Mouse (Mus musculus): ENCODE results near the gene Mtcl1. TPM values are rescaled to one million over a fixed set of nuclear protein-coding genes. Genes with fewer than 3 reads are reported as not detected.

Gene Mtcl1
- polyA plus RNA-seq, 1 experiment from 2014 or later: 1.7 TPM

- no peak overlapping the region for H3K4me3 ChIP-seq (ENCODE audit: low read depth, low read length)
- DNase-seq (ENCODE audit: low spot score): no peak
- H3K9ac ChIP-seq (ENCODE audit: low read depth, low read length): no peak overlapping the region
- ATAC-seq (replicated peaks; ENCODE audit: low FRiP score): no peak
- WGBS: 72% methylated on average over 1 of the region's 1 CpGs
- H3K27ac ChIP-seq (ENCODE audit: low read depth, low read length): no peak overlapping the region
- H3K4me1 ChIP-seq (replicated peaks; ENCODE audit: control insufficient read depth, insufficient read depth, low read length): no peaks in the 10 kb centered on the region
- no peaks in the 10 kb centered on the region for H3K9me3 ChIP-seq (ENCODE audit: control insufficient read depth, low read length)
- H3K27me3 ChIP-seq (replicated peaks; ENCODE audit: control insufficient read depth, insufficient read depth, low read length): peaks cover 3% of the 10 kb centered on the region; the same call in 1 of the 2 replicates
- H3K4me2 ChIP-seq: no peak overlapping the region
- no peaks in the 10 kb centered on the region for H3K36me3 ChIP-seq (ENCODE audit: control insufficient read depth, insufficient read depth, low read length)
Observed at GRCm38 (mm10) chr17:66457278-66457677, 7.7 kb upstream of the Mtcl1 start.

DNA sequence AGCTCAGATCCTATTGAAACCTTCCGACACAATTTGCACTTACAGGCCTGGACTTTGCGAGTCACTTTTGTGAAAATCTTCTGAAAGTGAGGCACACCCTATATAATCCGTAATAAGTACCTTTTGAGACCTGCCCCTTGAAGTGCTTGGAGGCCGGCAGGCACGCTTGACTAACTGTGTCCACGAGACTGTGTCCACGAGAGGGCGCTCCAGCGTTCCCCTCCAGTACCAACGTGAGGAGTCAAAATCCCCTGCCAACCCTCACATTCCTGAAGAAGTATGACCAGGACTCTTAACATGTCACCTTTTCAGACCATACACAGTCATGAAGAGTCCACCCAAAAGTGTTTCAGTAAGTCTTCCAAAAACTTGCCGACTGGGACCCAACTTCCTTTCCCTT, 1.6 kb upstream of the Mtcl1 start:
- H3K9ac ChIP-seq (ENCODE audit: low read depth, low read length): no peak overlapping the region
- DNase-seq (ENCODE audit: low spot score): peak; percentile 67
- H3K4me2 ChIP-seq: no peak overlapping the region
- H3K4me3 ChIP-seq (ENCODE audit: low read depth, low read length): no peak overlapping the region
- no peaks in the 10 kb centered on the region; the same call in 1 of the 2 replicates for H3K4me1 ChIP-seq (replicated peaks; ENCODE audit: control insufficient read depth, insufficient read depth, low read length)
- H3K36me3 ChIP-seq (ENCODE audit: control insufficient read depth, insufficient read depth, low read length): no peaks in the 10 kb centered on the region
- H3K9me3 ChIP-seq (ENCODE audit: control insufficient read depth, low read length): no peaks in the 10 kb centered on the region
- H3K27ac ChIP-seq (ENCODE audit: low read depth, low read length): no peak overlapping the region
- H3K27me3 ChIP-seq (replicated peaks; ENCODE audit: control insufficient read depth, insufficient read depth, low read length): peaks cover 59% of the 10 kb centered on the region
- no peak for ATAC-seq (replicated peaks; ENCODE audit: low FRiP score)
- 2% methylated on average over 11 of the region's 11 CpGs for WGBS

GRCm38 (mm10) chr17:66450526-66451070, 1.0 kb upstream of the Mtcl1 start:
- Histone ChIP-seq H3K9me3 (ENCODE audit: control insufficient read depth, low read length) (no peaks in the 10 kb centered on the region), H3K4me2 (peak overlapping the region; percentile 85), H3K27me3 (replicated peaks; ENCODE audit: control insufficient read depth, insufficient read depth, low read length) (peaks cover 59% of the 10 kb centered on the region), H3K4me3 (ENCODE audit: low read depth, low read length) (peak overlapping the region; percentile 59; the same call in 1 of the 2 replicates), H3K27ac (ENCODE audit: low read depth, low read length) (no peak overlapping the region), H3K9ac (ENCODE audit: low read depth, low read length) (no peak overlapping the region), H3K36me3 (ENCODE audit: control insufficient read depth, insufficient read depth, low read length) (no peaks in the 10 kb centered on the region), H3K4me1 (replicated peaks; ENCODE audit: control insufficient read depth, insufficient read depth, low read length) (no peaks in the 10 kb centered on the region; the same call in 1 of the 2 replicates)
- ATAC-seq (replicated peaks; ENCODE audit: low FRiP score) (no peak), DNase-seq (ENCODE audit: low spot score) (no peak)
- WGBS: 6% methylated on average over 18 of the region's 18 CpGs

- Histone ChIP-seq H3K4me1 (replicated peaks; ENCODE audit: control insufficient read depth, insufficient read depth, low read length) (no peaks in the 10 kb centered on the region; the same call in 1 of the 2 replicates), H3K36me3 (ENCODE audit: control insufficient read depth, insufficient read depth, low read length) (no peaks in the 10 kb centered on the region), H3K9ac (ENCODE audit: low read depth, low read length) (peak overlapping the region; percentile 44; the same call in 1 of the 2 replicates), H3K27me3 (replicated peaks; ENCODE audit: control insufficient read depth, insufficient read depth, low read length) (peaks cover 62% of the 10 kb centered on the region), H3K4me3 (ENCODE audit: low read depth, low read length) (peak overlapping the region; percentile 59), H3K4me2 (peak overlapping the region; percentile 85), H3K9me3 (ENCODE audit: control insufficient read depth, low read length) (no peaks in the 10 kb centered on the region), H3K27ac (ENCODE audit: low read depth, low read length) (no peak overlapping the region)
- peak; percentile 39 for ATAC-seq (replicated peaks; ENCODE audit: low FRiP score)
- peak; percentile 50 for DNase-seq (ENCODE audit: low spot score)
- under 1% methylated on average over 108 of the region's 136 CpGs for WGBS
Observed at GRCm38 (mm10) chr17:66448421-66449405, 837 bp downstream of the Mtcl1 start.

GRCm38 (mm10) chr17:66447978-66448377, 1.6 kb downstream of the Mtcl1 start:
- Histone ChIP-seq H3K27me3 (replicated peaks; ENCODE audit: control insufficient read depth, insufficient read depth, low read length) (peaks cover 62% of the 10 kb centered on the region), H3K4me3 (ENCODE audit: low read depth, low read length) (peak overlapping the region; percentile 59), H3K27ac (ENCODE audit: low read depth, low read length) (no peak overlapping the region), H3K4me1 (replicated peaks; ENCODE audit: control insufficient read depth, insufficient read depth, low read length) (no peaks in the 10 kb centered on the region; the same call in 1 of the 2 replicates), H3K4me2 (peak overlapping the region; percentile 85), H3K36me3 (ENCODE audit: control insufficient read depth, insufficient read depth, low read length) (no peaks in the 10 kb centered on the region), H3K9ac (ENCODE audit: low read depth, low read length) (peak overlapping the region; percentile 34; the same call in 1 of the 2 replicates), H3K9me3 (ENCODE audit: control insufficient read depth, low read length) (no peaks in the 10 kb centered on the region)
- DNase-seq (ENCODE audit: low spot score) (no peak), ATAC-seq (replicated peaks; ENCODE audit: low FRiP score) (no peak)
- WGBS: 7% methylated on average over 13 of the region's 13 CpGs

DNA sequence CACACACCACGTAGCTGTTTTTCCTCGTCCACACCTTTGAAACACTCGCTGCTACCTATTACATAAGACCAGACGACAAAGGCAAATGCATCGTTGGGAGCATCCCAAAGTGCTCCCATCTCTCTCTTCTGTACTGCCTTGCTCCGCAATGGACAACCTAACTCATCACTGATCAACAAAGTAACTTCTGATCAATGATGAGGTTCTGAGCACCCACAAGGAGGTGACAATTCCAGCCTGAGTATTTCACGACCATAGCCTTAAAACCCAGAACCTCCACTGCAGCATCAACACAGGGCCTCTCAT, 2.6 kb downstream of the Mtcl1 start:
- no peaks in the 10 kb centered on the region; the same call in 1 of the 2 replicates for H3K4me1 ChIP-seq (replicated peaks; ENCODE audit: control insufficient read depth, insufficient read depth, low read length)
- no peaks in the 10 kb centered on the region for H3K9me3 ChIP-seq (ENCODE audit: control insufficient read depth, low read length)
- 50% methylated on average over 7 of the region's 7 CpGs for WGBS
- H3K27ac ChIP-seq (ENCODE audit: low read depth, low read length): no peak overlapping the region
- H3K4me2 ChIP-seq: no peak overlapping the region
- H3K9ac ChIP-seq (ENCODE audit: low read depth, low read length): no peak overlapping the region
- peaks cover 59% of the 10 kb centered on the region for H3K27me3 ChIP-seq (replicated peaks; ENCODE audit: control insufficient read depth, insufficient read depth, low read length)
- DNase-seq (ENCODE audit: low spot score) (no peak), ATAC-seq (replicated peaks; ENCODE audit: low FRiP score) (no peak)
- no peak overlapping the region for H3K4me3 ChIP-seq (ENCODE audit: low read depth, low read length)
- H3K36me3 ChIP-seq (ENCODE audit: control insufficient read depth, insufficient read depth, low read length): no peaks in the 10 kb centered on the region

DNA sequence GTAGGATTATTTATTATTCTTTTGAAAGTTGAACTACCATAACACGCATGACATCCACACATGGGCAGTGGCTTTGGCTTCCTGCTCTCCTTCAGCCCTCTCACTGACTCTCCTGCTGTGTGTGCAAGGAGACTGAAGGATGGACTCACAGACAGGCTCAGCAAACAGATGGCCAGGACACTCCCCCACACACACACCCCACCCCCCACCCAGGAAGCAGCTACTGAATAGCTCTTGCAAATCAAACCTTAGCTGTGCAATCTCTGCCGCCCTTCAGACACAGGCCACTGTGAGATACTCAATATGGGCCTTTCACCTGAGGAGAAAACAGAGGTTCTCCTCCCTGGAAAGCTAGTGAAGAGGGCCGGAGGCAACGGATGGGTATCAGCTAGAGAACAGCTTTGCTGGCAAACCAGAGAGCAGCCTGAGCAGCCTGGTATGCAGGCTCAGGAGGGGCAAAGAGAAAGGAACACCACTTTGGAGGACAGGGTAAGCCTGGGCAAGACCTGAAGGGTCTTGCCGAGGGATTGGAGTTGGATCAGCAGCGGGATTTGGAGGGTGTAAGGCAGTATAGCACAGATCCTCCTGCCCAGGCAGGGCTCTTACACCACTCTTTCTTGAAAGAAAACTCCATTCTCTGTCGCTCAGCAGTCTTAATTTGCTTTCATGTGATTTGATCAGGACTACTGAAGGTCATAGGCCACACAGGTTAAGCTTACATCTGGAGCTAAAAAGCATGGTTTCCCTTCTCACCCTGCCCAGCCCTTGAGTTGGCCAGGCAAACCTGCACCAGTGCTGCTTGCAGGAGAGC, 3.1 kb downstream of the Mtcl1 start:
- DNase-seq (ENCODE audit: low spot score) (no peak), ATAC-seq (replicated peaks; ENCODE audit: low FRiP score) (no peak)
- Histone ChIP-seq H3K9me3 (ENCODE audit: control insufficient read depth, low read length) (no peaks in the 10 kb centered on the region), H3K4me2 (no peak overlapping the region), H3K9ac (ENCODE audit: low read depth, low read length) (no peak overlapping the region), H3K27ac (ENCODE audit: low read depth, low read length) (no peak overlapping the region), H3K4me1 (replicated peaks; ENCODE audit: control insufficient read depth, insufficient read depth, low read length) (no peaks in the 10 kb centered on the region; the same call in 1 of the 2 replicates), H3K4me3 (ENCODE audit: low read depth, low read length) (no peak overlapping the region), H3K27me3 (replicated peaks; ENCODE audit: control insufficient read depth, insufficient read depth, low read length) (peaks cover 54% of the 10 kb centered on the region), H3K36me3 (ENCODE audit: control insufficient read depth, insufficient read depth, low read length) (no peaks in the 10 kb centered on the region)
- WGBS: 51% methylated on average over 7 of the region's 7 CpGs

DNA sequence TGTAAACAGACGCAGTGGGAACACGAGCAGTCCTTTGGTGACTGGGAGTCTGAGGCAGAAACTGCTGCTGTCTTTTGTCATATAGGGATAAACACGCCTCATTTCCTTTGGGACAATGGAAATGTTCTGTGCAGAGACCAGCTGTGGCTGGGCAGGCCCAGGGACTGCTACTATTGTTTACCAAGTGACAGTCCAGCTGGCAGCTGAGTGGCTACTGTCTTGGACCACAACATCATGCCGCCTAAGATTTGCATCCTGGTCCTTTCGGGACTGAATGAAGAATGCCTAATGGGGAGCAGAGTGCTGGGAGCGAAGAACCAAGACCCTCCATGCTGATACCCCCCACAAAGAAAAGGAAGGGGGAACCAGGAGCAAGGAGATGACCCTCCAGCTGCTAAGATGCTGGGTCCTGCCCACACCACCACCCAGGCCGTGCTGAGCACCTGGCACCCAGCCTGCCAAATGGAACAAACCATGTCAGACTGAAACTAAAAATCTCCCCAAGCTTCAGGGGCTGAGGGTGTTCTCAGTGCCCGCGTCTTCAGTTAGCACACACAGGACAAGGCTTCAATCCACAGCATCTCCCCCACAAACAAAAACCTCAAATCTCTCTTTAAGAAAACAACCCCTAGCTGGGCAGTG, 5.4 kb downstream of the Mtcl1 start:
- DNase-seq (ENCODE audit: low spot score) (no peak), ATAC-seq (replicated peaks; ENCODE audit: low FRiP score) (no peak)
- no peak overlapping the region for H3K4me3 ChIP-seq (ENCODE audit: low read depth, low read length)
- 75% methylated on average over 9 of the region's 9 CpGs for WGBS
- peaks cover 32% of the 10 kb centered on the region for H3K27me3 ChIP-seq (replicated peaks; ENCODE audit: control insufficient read depth, insufficient read depth, low read length)
- H3K4me2 ChIP-seq: no peak overlapping the region
- no peak overlapping the region for H3K27ac ChIP-seq (ENCODE audit: low read depth, low read length)
- H3K9ac ChIP-seq (ENCODE audit: low read depth, low read length): no peak overlapping the region
- no peaks in the 10 kb centered on the region; the same call in 1 of the 2 replicates for H3K4me1 ChIP-seq (replicated peaks; ENCODE audit: control insufficient read depth, insufficient read depth, low read length)
- H3K36me3 ChIP-seq (ENCODE audit: control insufficient read depth, insufficient read depth, low read length): no peaks in the 10 kb centered on the region
- H3K9me3 ChIP-seq (ENCODE audit: control insufficient read depth, low read length): no peaks in the 10 kb centered on the region
